Mouse (Mus musculus) limb, embryonic 15.5 days (tissue): Measurements from ENCODE around the gene Vgll4. TPM values are rescaled to one million over a fixed set of nuclear protein-coding genes. Genes with fewer than 3 reads are reported as not detected.

Experiments
- ATAC-seq: fragments of 200-750 bp; cut with Nextera tagmentation; 2 replicates; pipeline ENCODE4 v1.8.0; 2017; ENCODE audit warnings: low read depth, moderate TSS enrichment; ENCODE audit not compliant: insufficient number of reproducible peaks, low FRiP score, low TSS enrichment
- H3K27ac ChIP-seq: fragments of 300-500 bp; sonication (generic); 2 replicates; pipeline ENCODE4 v1.5.1; 2015; ENCODE audit warnings: moderate library complexity, mild to moderate bottlenecking, inconsistent platforms
- H3K27me3 ChIP-seq: fragments of 300-500 bp; sonication (generic); 2 replicates; pipeline ENCODE4 v1.6.1; 2015; ENCODE audit warnings: inconsistent platforms
- H3K36me3 ChIP-seq: fragments of 300-500 bp; sonication (generic); 2 replicates; pipeline ENCODE4 v1.6.1; 2015; ENCODE audit warnings: inconsistent platforms
- H3K4me1 ChIP-seq: fragments of 300-500 bp; sonication (generic); 2 replicates; pipeline ENCODE4 v1.6.1; 2015; ENCODE audit warnings: inconsistent platforms
- H3K4me2 ChIP-seq: fragments of 300-500 bp; sonication (generic); 2 replicates; pipeline ENCODE4 v1.6.1; 2015; ENCODE audit warnings: mild to moderate bottlenecking, inconsistent platforms
- H3K4me3 ChIP-seq: fragments of 300-500 bp; sonication (generic); 2 replicates; pipeline ENCODE4 v1.5.1; 2015; ENCODE audit warnings: mild to moderate bottlenecking, inconsistent platforms
- H3K9ac ChIP-seq: fragments of 300-500 bp; sonication (generic); 2 replicates; pipeline ENCODE4 v1.6.1; 2015; ENCODE audit warnings: inconsistent platforms
- H3K9me3 ChIP-seq: fragments of 300-500 bp; sonication (generic); 2 replicates; pipeline ENCODE4 v1.6.1; 2016; ENCODE audit warnings: inconsistent platforms
- WGBS: fragments of 180-500 bp; shearing (Covaris S2); methylation state at CpG from one replicate; pipeline ENCODE4 v1.1.7; 2015; 5-methylcytosine and 5-hydroxymethylcytosine counted together
- polyA plus RNA-seq: library from polyadenylated mRNA; unstranded; fragments of >200 nt; fragmentation: Nextera tagmentation; extraction: Ambion mirVana; gene quantifications from 2 replicates; pipeline ENCODE4 v1.2.1, GENCODE M21; 2015

The Vgll4 gene
- polyA plus RNA-seq, 1 experiment from 2014 or later, result 130 TPM

DNA sequence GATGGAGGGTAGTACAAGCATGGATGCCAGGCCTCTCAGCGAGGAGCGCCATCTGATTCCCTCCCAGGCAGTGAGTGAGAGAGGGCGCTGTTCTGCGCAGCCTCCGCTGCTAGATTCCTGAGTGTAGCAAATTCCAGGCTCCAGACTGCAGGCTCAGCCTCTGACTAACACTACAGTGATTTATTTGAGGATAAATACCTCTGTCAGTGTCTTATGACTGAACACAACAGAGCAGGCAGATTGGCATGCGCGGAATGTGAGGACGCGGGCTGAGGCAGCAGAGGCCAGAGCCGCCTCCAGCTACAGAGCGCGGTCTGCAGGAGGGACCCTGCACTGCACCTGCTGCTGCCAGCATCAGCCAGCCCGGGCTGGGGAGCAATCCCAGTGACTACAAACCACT is 80.9 kb downstream of the Vgll4 start:
- peak; percentile 78 for ATAC-seq
- WGBS, result 13% methylated on average over 13 of the region's 13 CpGs
- H3K4me2 ChIP-seq, result no peak overlapping the region

DNA sequence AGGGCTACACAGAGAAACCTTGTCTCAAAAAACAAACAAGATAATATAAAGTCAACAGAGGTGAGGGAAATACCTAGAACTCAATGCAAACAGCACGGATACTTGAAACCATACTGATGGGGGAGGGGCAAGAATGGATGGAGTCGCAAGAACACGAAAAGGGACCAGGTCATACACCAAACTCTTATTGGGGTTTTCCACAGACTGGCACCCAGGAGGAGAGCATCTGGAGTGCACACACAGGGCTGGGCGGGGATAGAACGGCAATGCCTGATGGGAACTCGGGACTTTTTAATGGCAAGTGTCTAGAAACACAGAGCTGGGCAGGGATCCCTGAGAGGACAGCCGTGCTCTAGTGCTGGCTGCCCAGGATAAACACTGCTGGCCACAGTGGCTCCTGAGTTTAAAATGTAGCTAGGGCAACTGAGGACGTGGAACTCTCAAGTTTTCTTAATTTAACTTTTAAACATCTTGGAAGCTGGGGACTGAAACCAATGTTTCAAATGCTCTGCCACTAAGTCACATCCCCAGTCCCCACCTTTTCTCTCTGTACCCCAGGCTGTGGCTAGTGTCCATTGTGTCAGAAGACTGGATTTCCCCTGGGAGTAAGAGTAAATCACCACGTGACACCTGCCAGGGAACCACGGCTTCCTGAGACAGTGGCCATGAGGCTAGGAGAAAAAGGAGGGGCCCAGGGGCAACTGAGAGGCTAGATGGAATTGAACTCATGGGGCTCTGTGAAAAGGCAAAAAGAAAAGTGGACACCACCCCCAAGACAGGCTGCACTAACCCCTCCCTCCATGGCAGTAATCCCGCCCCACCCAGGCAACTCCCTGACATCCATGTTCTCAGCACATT is 83.1 kb downstream of the Vgll4 start:
- Histone ChIP-seq H3K27ac (peak overlapping the region; percentile 60), H3K9me3 (no peaks in the 10 kb centered on the region), H3K4me3 (no peak overlapping the region), H3K4me1 (peaks cover 89% of the 10 kb centered on the region), H3K9ac (no peak overlapping the region), H3K27me3 (no peaks in the 10 kb centered on the region), H3K4me2 (no peak overlapping the region), H3K36me3 (peaks cover 25% of the 10 kb centered on the region)
- no peak for ATAC-seq
- 56% methylated on average over 11 of the region's 11 CpGs for WGBS

More for the DNA sequence above, 80.9 kb downstream of the Vgll4 start:
- Histone ChIP-seq H3K9ac (no peak overlapping the region), H3K4me1 (peaks cover 90% of the 10 kb centered on the region), H3K36me3 (peaks cover 25% of the 10 kb centered on the region), H3K4me3 (no peak overlapping the region), H3K27ac (peak overlapping the region; percentile 79), H3K27me3 (no peaks in the 10 kb centered on the region), H3K9me3 (no peaks in the 10 kb centered on the region)

DNA sequence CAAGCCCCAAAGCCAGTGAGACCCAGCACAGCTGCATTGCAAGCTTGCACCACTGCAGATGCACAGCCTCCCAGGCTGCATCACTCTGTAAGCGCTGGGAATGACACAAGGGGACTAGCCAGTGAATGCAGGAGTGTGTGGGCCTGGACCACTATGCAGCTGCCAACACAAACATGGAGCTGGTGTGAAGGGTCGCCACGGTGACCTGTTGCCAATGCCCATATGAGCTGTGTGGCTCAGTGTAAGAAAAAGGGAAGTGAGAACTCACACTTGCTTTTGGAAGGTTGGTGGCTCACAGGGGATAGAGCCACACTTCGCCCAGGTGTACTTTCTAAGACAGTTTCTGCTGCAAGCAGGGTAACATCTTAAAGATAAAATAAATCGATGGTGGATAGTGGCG is 83.8 kb downstream of the Vgll4 start:
- Histone ChIP-seq H3K4me3 (no peak overlapping the region), H3K4me2 (no peak overlapping the region), H3K27me3 (no peaks in the 10 kb centered on the region), H3K27ac (peak overlapping the region; percentile 18; the same call in 1 of the 2 replicates), H3K4me1 (peaks cover 89% of the 10 kb centered on the region), H3K36me3 (peaks cover 25% of the 10 kb centered on the region), H3K9me3 (no peaks in the 10 kb centered on the region), H3K9ac (no peak overlapping the region)
- no peak for ATAC-seq
- WGBS, result 86% methylated on average over 6 of the region's 6 CpGs

DNA sequence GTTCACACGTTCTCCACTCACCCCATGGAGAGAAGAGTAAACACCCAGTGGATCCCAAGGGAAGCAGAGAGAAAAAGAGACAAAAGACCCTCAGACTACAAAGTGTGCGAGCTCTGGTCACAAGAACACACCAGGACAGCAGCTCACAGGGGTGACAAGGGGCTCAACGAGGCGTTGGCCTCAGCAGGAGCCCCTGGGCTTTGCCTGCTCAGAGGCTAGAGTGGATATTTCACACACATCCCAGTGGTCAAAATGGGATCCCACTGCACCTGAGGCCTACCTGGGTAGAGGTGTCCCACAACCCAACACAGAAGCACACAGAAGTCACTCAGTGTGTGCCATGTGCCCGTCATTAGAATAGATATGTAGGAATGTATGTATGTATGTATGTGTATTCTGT is 84.7 kb downstream of the Vgll4 start:
- no peak for ATAC-seq
- Histone ChIP-seq H3K36me3 (peaks cover 25% of the 10 kb centered on the region), H3K27ac (peak overlapping the region; percentile 96)

DNA sequence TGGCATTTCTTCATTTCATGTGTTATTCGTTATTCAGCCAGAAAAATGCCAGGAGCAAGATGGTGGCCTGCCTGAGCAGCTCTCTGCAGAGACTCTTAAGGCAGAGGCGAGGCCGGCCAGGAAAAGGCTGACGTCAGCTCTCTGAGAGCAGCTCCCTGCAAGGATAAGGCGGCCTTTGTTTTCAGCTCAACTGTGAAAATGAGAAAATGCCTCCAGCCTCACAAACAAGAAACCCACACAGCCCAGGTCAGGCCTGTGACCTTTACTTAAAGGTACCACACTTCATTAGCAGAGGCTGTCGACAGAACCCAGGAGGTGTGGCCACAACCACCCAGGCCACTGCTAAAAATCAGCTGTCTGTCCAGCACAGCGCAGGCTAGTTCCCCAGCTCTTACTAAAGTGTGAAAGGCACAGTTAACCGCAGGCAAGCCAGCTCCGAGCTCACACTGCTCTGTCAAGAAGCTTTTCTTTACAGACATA is 86.5 kb downstream of the Vgll4 start:
- Histone ChIP-seq H3K4me3 (no peak overlapping the region), H3K36me3 (peaks cover 19% of the 10 kb centered on the region), H3K9ac (no peak overlapping the region), H3K4me1 (peaks cover 95% of the 10 kb centered on the region), H3K4me2 (peak overlapping the region; percentile 12), H3K9me3 (no peaks in the 10 kb centered on the region), H3K27me3 (no peaks in the 10 kb centered on the region), H3K27ac (peak overlapping the region; percentile 96)
- 6% methylated on average over 9 of the region's 9 CpGs for WGBS
- peak; percentile 85 for ATAC-seq

More for the DNA sequence above, 84.7 kb downstream of the Vgll4 start:
- WGBS, result 76% methylated on average over 5 of the region's 5 CpGs
- Histone ChIP-seq H3K4me3 (no peak overlapping the region), H3K4me1 (peaks cover 89% of the 10 kb centered on the region), H3K9me3 (no peaks in the 10 kb centered on the region), H3K27me3 (no peaks in the 10 kb centered on the region), H3K9ac (no peak overlapping the region), H3K4me2 (no peak overlapping the region)

DNA sequence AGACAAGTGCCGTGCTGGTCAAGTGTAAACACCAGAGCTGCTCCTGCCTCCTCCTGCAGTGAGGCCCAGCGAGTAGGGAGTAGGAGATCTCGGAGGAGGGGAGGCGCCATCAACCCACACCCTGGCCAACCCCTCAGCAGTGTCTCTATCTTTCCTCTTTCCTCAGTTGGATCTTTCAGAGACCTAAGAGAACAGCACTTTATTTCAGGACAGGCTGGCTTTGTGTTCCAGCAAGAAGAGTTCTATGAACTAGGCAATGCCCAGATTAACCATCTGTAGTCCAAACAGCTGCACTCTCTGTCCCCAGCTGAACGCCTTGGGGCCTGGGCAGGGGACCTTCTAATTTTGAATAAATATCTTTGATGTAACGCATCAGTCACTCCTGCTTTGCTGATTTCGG is 87.1 kb downstream of the Vgll4 start:
- peak overlapping the region; percentile 96 for H3K27ac ChIP-seq
- H3K36me3 ChIP-seq, result peaks cover 13% of the 10 kb centered on the region
- peaks cover 95% of the 10 kb centered on the region for H3K4me1 ChIP-seq
- no peak overlapping the region for H3K4me3 ChIP-seq
- 32% methylated on average over 7 of the region's 7 CpGs for WGBS
- peak overlapping the region; percentile 12; the same call in 1 of the 2 replicates for H3K4me2 ChIP-seq
- H3K9me3 ChIP-seq, result no peaks in the 10 kb centered on the region
- ATAC-seq, result no peak
- no peaks in the 10 kb centered on the region for H3K27me3 ChIP-seq
- no peak overlapping the region for H3K9ac ChIP-seq

DNA sequence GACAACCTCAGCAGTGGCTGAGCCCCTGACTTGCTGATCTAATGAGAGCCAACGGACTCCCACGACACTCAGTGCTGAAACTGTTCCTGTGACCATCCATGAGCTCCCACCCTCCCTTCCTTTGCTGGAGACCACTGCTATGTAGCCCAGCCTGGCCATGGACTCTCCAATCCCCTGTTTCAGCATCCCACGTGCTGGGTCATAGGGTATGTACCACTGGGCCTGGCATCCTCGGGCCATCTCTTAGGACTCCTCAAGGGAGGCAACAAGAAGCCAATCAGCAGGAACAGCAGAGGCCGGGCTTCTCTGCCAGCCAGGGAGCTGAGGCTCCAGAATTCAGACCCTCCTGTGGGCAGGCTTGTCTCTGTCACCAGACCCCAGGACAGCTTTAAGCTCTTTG is 87.6 kb downstream of the Vgll4 start:
- Histone ChIP-seq H3K9ac (no peak overlapping the region), H3K4me3 (no peak overlapping the region)
- ATAC-seq, result no peak

DNA sequence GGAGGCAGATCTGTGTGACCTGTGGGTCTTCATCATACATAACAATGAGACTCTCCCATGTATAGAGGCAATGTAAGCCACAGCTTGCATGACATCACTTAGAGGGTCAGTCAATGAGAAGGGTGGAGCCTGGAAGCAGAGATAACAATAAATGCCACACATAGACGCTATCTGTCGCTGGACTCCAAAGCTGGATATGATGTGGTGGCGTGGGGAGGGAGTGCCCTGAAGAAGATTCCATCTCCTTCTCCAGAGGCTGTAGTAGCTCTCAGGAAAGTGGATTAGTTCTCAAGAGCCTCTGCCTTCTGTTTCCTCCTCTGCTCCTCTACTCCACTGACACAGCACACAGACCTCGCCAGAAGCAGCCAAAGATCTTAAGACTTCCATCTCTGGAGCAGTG is 89.0 kb downstream of the Vgll4 start:
- 76% methylated on average over 4 of the region's 4 CpGs for WGBS
- H3K36me3 ChIP-seq, result peaks cover 10% of the 10 kb centered on the region
- no peak overlapping the region for H3K4me3 ChIP-seq
- H3K4me1 ChIP-seq, result peaks cover 95% of the 10 kb centered on the region
- 0 out of 2 replicates have a peak overlapping the region, but pooled peaks have one; percentile 96 for H3K27ac ChIP-seq
- H3K4me2 ChIP-seq, result no peak overlapping the region
- H3K27me3 ChIP-seq, result no peaks in the 10 kb centered on the region
- no peaks in the 10 kb centered on the region for H3K9me3 ChIP-seq
- ATAC-seq, result no peak
- H3K9ac ChIP-seq, result no peak overlapping the region

More for the DNA sequence above, 87.6 kb downstream of the Vgll4 start:
- Histone ChIP-seq H3K36me3 (peaks cover 13% of the 10 kb centered on the region), H3K4me1 (peaks cover 95% of the 10 kb centered on the region), H3K27ac (peak overlapping the region; percentile 96), H3K9me3 (no peaks in the 10 kb centered on the region), H3K27me3 (no peaks in the 10 kb centered on the region), H3K4me2 (no peak overlapping the region)
- 57% methylated on average over 5 of the region's 5 CpGs for WGBS

DNA sequence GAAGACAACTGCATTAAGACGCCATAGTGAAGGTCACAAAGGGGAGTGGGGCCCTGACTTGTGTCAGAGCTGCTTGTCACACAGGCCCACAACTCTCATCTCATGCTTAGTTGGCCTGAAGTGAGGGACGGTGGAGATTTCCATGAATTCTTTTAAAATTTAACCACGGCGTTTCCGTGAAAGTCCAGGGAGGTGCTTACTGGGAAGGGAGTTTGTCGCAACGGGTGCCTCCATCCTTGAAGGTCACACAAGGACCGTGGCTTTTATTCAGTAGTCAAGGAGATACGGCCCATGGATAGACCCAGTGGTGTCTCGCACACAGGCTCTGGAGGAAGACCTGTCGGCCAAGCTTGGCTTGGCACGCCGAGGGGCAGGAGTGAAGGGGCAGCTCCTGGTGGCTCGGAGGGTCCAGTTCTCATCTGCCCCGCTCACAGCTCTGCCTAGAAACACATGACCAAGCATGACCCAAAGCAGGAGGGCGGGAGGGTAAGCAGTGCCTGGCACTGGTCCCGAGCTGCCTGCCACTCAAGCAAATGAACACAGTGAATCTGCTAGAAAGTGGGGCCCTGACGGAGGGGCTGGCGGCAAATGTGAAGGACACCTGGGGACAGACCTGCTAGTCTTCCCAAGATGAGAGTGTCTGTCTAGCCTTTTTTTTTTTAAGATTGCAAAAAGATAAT is 90.8 kb downstream of the Vgll4 start:
- Histone ChIP-seq H3K4me3 (no peak overlapping the region), H3K9ac (no peak overlapping the region), H3K4me2 (no peak overlapping the region), H3K4me1 (peaks cover 96% of the 10 kb centered on the region), H3K27ac (0 out of 2 replicates have a peak overlapping the region, but pooled peaks have one; percentile 54), H3K36me3 (no peaks in the 10 kb centered on the region), H3K9me3 (no peaks in the 10 kb centered on the region), H3K27me3 (no peaks in the 10 kb centered on the region)
- ATAC-seq, result no peak
- 78% methylated on average over 19 of the region's 19 CpGs for WGBS

DNA sequence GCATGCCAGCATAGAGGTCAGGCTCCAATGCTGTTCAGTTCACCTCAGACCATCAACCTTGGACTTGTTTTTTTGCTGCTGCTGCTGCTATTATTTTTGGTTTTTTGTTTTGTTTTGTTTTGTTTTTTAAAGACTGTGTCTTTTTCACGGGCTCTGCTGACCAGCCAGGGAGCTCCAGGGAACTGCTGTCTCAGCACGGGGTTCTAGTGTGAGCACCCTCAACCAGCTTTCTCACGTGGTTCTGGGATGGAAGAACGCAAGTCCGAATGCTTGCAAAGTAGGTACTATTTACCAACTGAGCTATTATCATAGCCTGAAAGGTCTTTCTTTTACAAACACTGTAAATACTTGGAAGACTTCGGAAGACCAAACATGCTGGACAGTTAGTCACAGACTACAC is 93.2 kb downstream of the Vgll4 start:
- H3K4me2 ChIP-seq, result no peak overlapping the region
- WGBS, result 54% methylated on average over 6 of the region's 6 CpGs
- no peaks in the 10 kb centered on the region for H3K9me3 ChIP-seq
- no peak for ATAC-seq
- H3K27ac ChIP-seq, result peak overlapping the region; percentile 98
- H3K4me3 ChIP-seq, result no peak overlapping the region
- 0 out of 2 replicates have a peak, but pooled peaks cover under 1% of the 10 kb centered on the region for H3K36me3 ChIP-seq
- no peak overlapping the region for H3K9ac ChIP-seq
- H3K4me1 ChIP-seq, result peaks cover 94% of the 10 kb centered on the region
- H3K27me3 ChIP-seq, result no peaks in the 10 kb centered on the region

DNA sequence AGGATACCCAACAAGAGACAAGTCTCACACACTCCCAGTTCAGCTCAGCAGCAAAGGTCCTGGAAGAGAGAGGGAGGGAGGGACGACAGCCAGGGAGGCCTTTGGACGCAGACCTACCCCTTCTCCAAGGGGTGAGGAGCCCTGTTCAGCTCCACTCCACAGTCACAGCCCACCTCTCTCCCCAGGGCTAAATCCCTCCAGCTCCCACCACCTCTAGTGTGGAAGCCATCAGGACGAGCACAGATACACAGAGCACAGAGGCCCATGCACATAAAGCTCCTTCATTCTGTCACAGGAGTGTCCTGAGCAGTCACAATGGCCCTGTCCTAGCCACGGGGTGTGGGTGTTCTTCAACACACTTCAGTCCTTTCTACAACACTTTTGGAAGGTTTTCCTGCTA is 93.8 kb downstream of the Vgll4 start:
- ATAC-seq, result no peak
- H3K27ac ChIP-seq, result peak overlapping the region; percentile 98
- no peak overlapping the region for H3K9ac ChIP-seq
- H3K4me1 ChIP-seq, result peaks cover 94% of the 10 kb centered on the region
- 21% methylated on average over 4 of the region's 4 CpGs for WGBS
- no peak overlapping the region for H3K4me3 ChIP-seq
- 0 out of 2 replicates have a peak, but pooled peaks cover 5% of the 10 kb centered on the region for H3K36me3 ChIP-seq
- no peaks in the 10 kb centered on the region for H3K9me3 ChIP-seq
- no peaks in the 10 kb centered on the region for H3K27me3 ChIP-seq
- peak overlapping the region; percentile 69 for H3K4me2 ChIP-seq
